Mouse (Mus musculus): ENCODE measurements around the gene Olfr201.

DNA sequence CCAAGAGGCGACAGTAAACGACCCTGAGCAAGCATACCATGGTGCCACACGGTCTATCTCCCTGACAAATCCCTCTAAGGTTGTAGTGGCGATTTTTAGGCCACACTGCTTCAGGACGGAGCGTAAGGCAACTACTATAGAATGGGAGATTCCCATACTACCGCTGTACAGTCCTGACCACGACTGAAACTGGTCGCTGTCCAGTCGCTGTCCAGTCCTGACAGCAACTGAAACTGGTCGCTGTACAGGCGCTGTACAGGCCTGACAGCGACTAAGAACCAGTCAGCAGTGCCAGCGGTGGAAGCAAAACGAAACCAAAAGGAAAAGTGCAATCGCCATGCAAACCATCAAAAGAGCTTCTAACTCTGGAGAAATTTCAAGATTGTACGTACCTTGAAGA lies 22.7 kb downstream of the Olfr201 start:
- no peak for TF ChIP-seq POLR2A (IDR thresholded peaks at IDR 0.05; ENCODE audit: insufficient read depth, low read length)
- no peak for TF ChIP-seq CTCF (IDR thresholded peaks at IDR 0.05; ENCODE audit: low read depth, low read length)

Measured in ES-Bruce4 (cell line).